Mouse (Mus musculus): ENCODE measurements around the gene Cwh43. TPM values are rescaled to one million over a fixed set of nuclear protein-coding genes. Genes with fewer than 3 reads are reported as not detected.
A peak's percentile ranks its signal among the peaks of the same experiment; 100 is the strongest.

Gene Cwh43
- polyA plus RNA-seq (2015; fragmentation: Nextera tagmentation; extraction: Ambion mirVana) = 0.15 and 0.48 TPM in 2 replicates

DNA sequence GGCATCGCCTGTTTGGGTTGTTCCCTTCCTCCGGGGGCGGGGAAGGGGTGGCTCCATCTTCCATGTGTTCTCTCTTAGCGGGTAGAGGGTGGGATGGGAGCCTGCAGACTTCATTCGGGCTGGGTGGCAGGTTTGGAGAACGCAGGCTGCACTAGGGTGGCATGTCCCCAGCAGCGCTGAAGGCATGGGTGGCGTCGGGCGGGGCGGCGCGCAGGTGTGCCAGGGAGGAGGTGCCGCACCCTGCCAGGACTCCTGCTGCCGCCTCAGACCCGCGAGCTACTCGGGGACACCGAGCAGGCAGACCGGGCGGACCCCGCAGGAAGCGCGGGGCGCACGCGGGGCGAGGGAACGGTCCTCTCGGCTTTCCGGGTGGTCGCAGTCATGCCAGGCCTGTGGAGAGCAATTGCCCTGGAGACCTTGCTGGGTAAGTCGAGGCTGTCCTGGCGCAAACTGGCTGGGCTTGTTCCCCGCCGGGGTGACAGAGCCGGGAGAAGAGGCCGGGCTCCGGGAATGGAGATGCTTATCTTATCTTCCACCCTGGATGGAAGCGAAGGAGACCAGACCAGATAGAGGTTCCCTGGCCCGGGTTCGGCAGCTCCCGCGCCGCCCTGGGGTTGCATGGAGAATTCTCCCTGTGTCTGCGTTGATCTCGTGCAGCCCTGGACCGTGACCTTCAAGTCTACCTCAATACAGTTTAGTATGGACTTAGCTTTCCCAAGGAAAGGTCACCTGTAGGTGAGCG is at the start of gene Cwh43:
TSS of gene Cwh43 (plus strand) at position 95 of the 742 bp plus-strand sequence.
- peak within 1 kb of the TSS; percentile 62 for H3K9ac ChIP-seq
- ATAC-seq (ENCODE audit: insufficient number of reproducible peaks, insufficient read depth, low FRiP score, low TSS enrichment, low read depth) = no peak
- no peaks in the 10 kb centered on the region for H3K9me3 ChIP-seq
- peaks cover 11% of the 10 kb centered on the region for H3K4me1 ChIP-seq
- no peaks in the 10 kb centered on the region for H3K36me3 ChIP-seq
- peaks cover 62% of the 10 kb centered on the region for H3K27me3 ChIP-seq
- peak within 1 kb of the TSS; percentile 43 for H3K4me3 ChIP-seq
- WGBS = 2% methylated on average over 49 of the region's 49 CpGs
- H3K27ac ChIP-seq = no peak within 1 kb of the TSS
- peak within 1 kb of the TSS; percentile 83 for H3K4me2 ChIP-seq

- H3K27me3 ChIP-seq = no peaks in the 10 kb centered on the region
- peak overlapping the region; percentile 45; the same call in 1 of the 2 replicates for H3K4me2 ChIP-seq
- H3K9ac ChIP-seq = no peak overlapping the region
- H3K27ac ChIP-seq = no peak overlapping the region
- H3K36me3 ChIP-seq = no peaks in the 10 kb centered on the region
- 73% methylated on average over 6 of the region's 6 CpGs for WGBS
- H3K4me1 ChIP-seq = peaks cover 10% of the 10 kb centered on the region
- H3K4me3 ChIP-seq = no peak overlapping the region
- no peak for ATAC-seq (ENCODE audit: insufficient number of reproducible peaks, insufficient read depth, low FRiP score, low TSS enrichment, low read depth)
- no peaks in the 10 kb centered on the region for H3K9me3 ChIP-seq
Measured at GRCm38 (mm10) chr5:73359134-73359751, 46.6 kb upstream of the Cwh43 start.

DNA sequence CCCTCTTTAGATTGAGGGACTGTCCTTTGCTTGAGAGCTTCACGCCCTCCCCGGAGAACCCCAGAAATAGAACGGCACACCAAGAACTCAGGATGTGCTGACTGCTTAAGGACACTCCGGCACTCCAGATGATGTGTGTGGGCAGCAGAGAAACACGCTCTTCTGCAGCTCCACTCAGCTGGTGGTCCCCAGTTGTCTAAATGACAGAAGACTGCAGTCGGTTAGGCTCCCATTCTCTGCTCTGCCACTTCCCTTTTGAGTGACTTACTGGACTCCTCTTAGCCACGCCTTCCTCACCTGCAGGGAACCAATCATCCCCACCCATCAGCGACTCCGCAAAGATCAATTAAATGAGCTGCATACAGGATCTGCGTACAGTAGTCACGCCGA is 46.1 kb upstream of the Cwh43 start:
- no peak for ATAC-seq (ENCODE audit: insufficient number of reproducible peaks, insufficient read depth, low FRiP score, low TSS enrichment, low read depth)

DNA sequence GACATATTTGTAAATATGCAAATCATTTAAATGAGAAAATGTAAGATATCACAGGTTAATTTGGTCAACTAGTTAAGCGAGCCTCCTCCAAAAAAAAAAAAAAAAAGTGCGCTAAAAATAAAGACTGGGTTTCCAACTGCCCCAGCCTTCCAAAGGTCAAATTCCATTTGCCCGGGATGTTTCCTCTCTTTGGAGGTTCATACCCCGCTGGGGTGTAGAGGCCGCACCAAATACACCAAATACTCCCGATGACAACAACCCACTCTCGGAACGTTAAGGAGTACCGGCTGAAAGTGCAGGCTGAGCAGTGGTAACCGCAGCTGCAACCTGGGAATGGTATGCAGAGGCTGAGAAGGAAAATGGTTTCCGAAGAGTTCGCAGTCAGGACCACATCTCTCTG is 45.6 kb upstream of the Cwh43 start:
- 20% methylated on average over 12 of the region's 12 CpGs for WGBS
- Histone ChIP-seq H3K9me3 (no peaks in the 10 kb centered on the region), H3K4me1 (peaks cover 6% of the 10 kb centered on the region), H3K27ac (no peak overlapping the region), H3K4me3 (0 out of 2 replicates have a peak overlapping the region, but pooled peaks have one; percentile 13), H3K9ac (no peak overlapping the region), H3K36me3 (no peaks in the 10 kb centered on the region), H3K27me3 (no peaks in the 10 kb centered on the region), H3K4me2 (peak overlapping the region; percentile 45)
- ATAC-seq (ENCODE audit: insufficient number of reproducible peaks, insufficient read depth, low FRiP score, low TSS enrichment, low read depth) = no peak

More for the DNA sequence above, 46.1 kb upstream of the Cwh43 start:
- Histone ChIP-seq H3K36me3 (no peaks in the 10 kb centered on the region), H3K4me3 (no peak overlapping the region), H3K9me3 (no peaks in the 10 kb centered on the region), H3K9ac (no peak overlapping the region), H3K27ac (no peak overlapping the region), H3K4me2 (peak overlapping the region; percentile 45), H3K4me1 (peaks cover 7% of the 10 kb centered on the region), H3K27me3 (no peaks in the 10 kb centered on the region)
- WGBS = 30% methylated on average over 12 of the region's 12 CpGs

DNA sequence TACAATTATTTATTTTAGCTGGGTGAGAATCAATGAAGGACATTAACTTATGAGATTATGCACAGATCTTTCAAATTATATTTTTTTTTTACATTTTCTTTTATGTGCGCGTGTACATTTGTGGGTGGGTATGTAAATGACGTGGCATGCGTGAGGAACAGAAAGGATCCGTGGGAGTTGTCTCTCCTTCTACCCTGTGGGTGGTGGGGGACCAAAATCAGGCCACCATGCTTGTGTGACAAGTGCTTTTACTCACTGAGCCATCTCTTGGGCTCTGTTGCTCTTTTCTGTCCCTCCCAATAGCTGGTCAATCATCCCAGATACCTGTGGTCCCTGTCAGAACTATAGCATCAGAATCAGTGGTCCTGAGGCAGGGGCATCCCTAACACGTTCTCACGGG is 43.5 kb upstream of the Cwh43 start:
- no peak overlapping the region for H3K27ac ChIP-seq
- no peak for ATAC-seq (ENCODE audit: insufficient number of reproducible peaks, insufficient read depth, low FRiP score, low TSS enrichment, low read depth)
- H3K9ac ChIP-seq = no peak overlapping the region
- H3K9me3 ChIP-seq = no peaks in the 10 kb centered on the region
- peaks cover 6% of the 10 kb centered on the region for H3K4me1 ChIP-seq
- no peak overlapping the region for H3K4me3 ChIP-seq
- H3K27me3 ChIP-seq = no peaks in the 10 kb centered on the region
- whole genome bisulfite sequencing = 83% methylated on average over 7 of the region's 7 CpGs
- no peaks in the 10 kb centered on the region for H3K36me3 ChIP-seq
- no peak overlapping the region for H3K4me2 ChIP-seq

DNA sequence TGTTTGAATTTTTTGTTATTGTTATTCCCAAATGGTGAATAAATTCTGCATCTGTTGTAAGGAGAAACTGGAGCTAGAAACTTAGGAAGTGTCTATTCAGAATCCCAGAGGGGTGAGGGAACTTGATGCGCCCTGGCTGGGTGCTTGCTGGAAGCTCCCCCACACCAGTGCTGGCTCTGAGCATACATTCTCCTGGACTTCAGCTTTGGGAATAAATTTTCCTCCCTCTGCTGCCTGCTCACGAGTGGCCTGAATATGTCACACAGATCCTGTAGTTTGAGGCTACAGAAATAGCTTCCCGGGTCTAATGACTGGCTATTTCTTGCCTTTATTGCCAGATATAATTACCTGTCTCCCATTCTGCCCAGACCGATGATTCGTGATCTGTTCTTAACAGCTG is 43.1 kb upstream of the Cwh43 start:
- H3K9me3 ChIP-seq = no peaks in the 10 kb centered on the region
- no peak overlapping the region for H3K4me3 ChIP-seq
- ATAC-seq (ENCODE audit: insufficient number of reproducible peaks, insufficient read depth, low FRiP score, low TSS enrichment, low read depth) = no peak
- 83% methylated on average over 5 of the region's 5 CpGs for WGBS
- H3K4me1 ChIP-seq = peaks cover 6% of the 10 kb centered on the region
- H3K27ac ChIP-seq = no peak overlapping the region
- H3K27me3 ChIP-seq = no peaks in the 10 kb centered on the region
- no peak overlapping the region for H3K4me2 ChIP-seq
- no peak overlapping the region for H3K9ac ChIP-seq
- H3K36me3 ChIP-seq = no peaks in the 10 kb centered on the region

- H3K36me3 ChIP-seq = no peaks in the 10 kb centered on the region
- H3K4me1 ChIP-seq = peaks cover 6% of the 10 kb centered on the region
- no peak overlapping the region for H3K4me3 ChIP-seq
- no peak overlapping the region for H3K4me2 ChIP-seq
- 92% methylated on average over 2 of the region's 2 CpGs for WGBS
- H3K27me3 ChIP-seq = no peaks in the 10 kb centered on the region
- no peaks in the 10 kb centered on the region for H3K9me3 ChIP-seq
- no peak overlapping the region for H3K27ac ChIP-seq
- ATAC-seq (ENCODE audit: insufficient number of reproducible peaks, insufficient read depth, low FRiP score, low TSS enrichment, low read depth) = no peak
- H3K9ac ChIP-seq = no peak overlapping the region
Measured at GRCm38 (mm10) chr5:73364107-73364864, 41.6 kb upstream of the Cwh43 start.

- no peak for ATAC-seq (ENCODE audit: insufficient number of reproducible peaks, insufficient read depth, low FRiP score, low TSS enrichment, low read depth)
- WGBS = 81% methylated on average over 4 of the region's 4 CpGs
Measured at GRCm38 (mm10) chr5:73367906-73368305, 38.0 kb upstream of the Cwh43 start.

DNA sequence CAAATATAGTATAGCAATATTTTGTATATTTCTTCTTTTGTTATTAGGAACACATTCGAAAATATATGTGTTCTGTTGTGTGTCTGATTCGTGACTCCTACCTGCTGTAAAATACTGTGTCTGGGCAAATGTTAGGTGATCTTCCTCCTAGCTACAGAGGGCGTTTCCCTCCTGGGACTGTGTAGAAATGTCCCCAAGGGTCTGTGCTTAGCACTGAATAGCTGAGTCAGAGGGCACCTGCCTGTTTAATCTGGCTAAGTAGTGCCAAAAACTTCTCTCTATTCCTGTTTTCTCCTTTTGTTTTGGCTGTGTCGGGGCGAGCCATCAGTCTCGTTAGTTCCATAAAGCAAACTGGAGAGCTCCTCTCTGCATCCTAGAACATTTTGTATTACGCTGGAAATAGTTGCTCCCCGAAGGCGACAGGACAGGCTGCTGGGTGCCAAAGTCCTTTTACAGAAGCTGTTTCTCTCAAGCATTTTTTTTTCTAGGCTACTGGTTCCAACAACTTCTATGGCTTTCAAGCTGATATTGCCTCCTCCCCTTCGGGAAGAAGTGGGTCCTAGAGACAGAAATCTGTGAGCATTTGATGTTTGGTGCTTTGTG is 36.9 kb upstream of the Cwh43 start:
- no peak for ATAC-seq (ENCODE audit: insufficient number of reproducible peaks, insufficient read depth, low FRiP score, low TSS enrichment, low read depth)
- no peak overlapping the region for H3K4me3 ChIP-seq
- H3K9me3 ChIP-seq = no peaks in the 10 kb centered on the region
- H3K27me3 ChIP-seq = no peaks in the 10 kb centered on the region
- H3K4me2 ChIP-seq = no peak overlapping the region
- no peak overlapping the region for H3K27ac ChIP-seq
- H3K4me1 ChIP-seq = peaks cover 9% of the 10 kb centered on the region; the same call in 1 of the 2 replicates
- no peak overlapping the region for H3K9ac ChIP-seq
- no peaks in the 10 kb centered on the region for H3K36me3 ChIP-seq
- 69% methylated on average over 10 of the region's 10 CpGs for WGBS

More at GRCm38 (mm10) chr5:73367906-73368305, 38.0 kb upstream of the Cwh43 start:
- Histone ChIP-seq H3K27ac (no peak overlapping the region), H3K4me2 (no peak overlapping the region), H3K9me3 (no peaks in the 10 kb centered on the region), H3K27me3 (no peaks in the 10 kb centered on the region), H3K36me3 (no peaks in the 10 kb centered on the region), H3K9ac (no peak overlapping the region), H3K4me1 (peaks cover 2% of the 10 kb centered on the region; the same call in 1 of the 2 replicates), H3K4me3 (no peak overlapping the region)

DNA sequence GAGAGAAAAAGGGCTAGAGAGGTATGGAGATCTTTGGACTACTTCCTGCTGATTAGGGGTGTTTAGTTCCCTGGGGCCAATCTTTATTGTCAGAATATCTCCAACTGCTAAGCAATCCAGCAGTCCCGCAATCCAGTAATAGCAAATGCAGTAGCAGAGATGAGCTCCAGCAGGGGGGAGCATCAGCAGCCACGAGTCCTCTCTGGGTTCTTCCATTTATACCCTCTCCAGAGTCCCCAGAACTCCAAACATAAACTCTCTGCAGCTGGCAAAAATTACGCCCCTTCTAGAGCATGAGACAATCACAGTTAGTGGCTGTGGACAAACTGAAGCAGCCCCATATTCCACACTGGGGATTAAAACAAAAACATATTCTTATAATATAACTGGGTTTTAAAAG is 36.1 kb upstream of the Cwh43 start:
- no peaks in the 10 kb centered on the region for H3K27me3 ChIP-seq
- H3K9ac ChIP-seq = no peak overlapping the region
- no peaks in the 10 kb centered on the region for H3K9me3 ChIP-seq
- peaks cover 9% of the 10 kb centered on the region; the same call in 1 of the 2 replicates for H3K4me1 ChIP-seq
- no peaks in the 10 kb centered on the region for H3K36me3 ChIP-seq
- WGBS = 33% methylated on average over 3 of the region's 3 CpGs
- H3K27ac ChIP-seq = no peak overlapping the region
- ATAC-seq (ENCODE audit: insufficient number of reproducible peaks, insufficient read depth, low FRiP score, low TSS enrichment, low read depth) = no peak
- H3K4me3 ChIP-seq = no peak overlapping the region
- no peak overlapping the region for H3K4me2 ChIP-seq

DNA sequence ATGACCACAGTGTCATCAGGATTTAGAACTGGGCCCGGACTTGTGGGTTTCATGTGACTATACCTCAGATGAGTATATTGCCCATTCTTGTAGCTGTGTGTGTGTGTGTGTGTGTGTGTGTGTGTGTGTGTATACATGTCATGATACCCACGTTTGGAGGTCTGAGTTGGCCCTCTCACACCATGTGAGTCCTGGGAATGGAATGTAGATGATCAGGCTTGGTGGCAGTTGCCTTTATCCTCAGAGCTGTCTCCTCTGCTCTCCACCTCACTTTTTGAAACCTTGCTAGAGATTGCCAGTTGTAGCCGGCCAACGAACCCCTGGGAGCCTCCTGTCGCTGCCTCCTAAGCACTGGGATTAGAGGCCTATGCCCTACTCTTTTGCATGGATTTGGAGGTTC is 33.3 kb upstream of the Cwh43 start:
- peak overlapping the region; percentile 22; the same call in 1 of the 2 replicates for H3K27ac ChIP-seq
- no peaks in the 10 kb centered on the region for H3K9me3 ChIP-seq
- peaks cover 13% of the 10 kb centered on the region for H3K4me1 ChIP-seq
- no peaks in the 10 kb centered on the region for H3K27me3 ChIP-seq
- no peak overlapping the region for H3K4me2 ChIP-seq
- ATAC-seq (ENCODE audit: insufficient number of reproducible peaks, insufficient read depth, low FRiP score, low TSS enrichment, low read depth) = no peak
- no peak overlapping the region for H3K4me3 ChIP-seq
- H3K36me3 ChIP-seq = no peaks in the 10 kb centered on the region
- WGBS = 60% methylated on average over 5 of the region's 5 CpGs
- no peak overlapping the region for H3K9ac ChIP-seq
